Mouse (Mus musculus) cortical plate, adult 2 months (tissue): ENCODE data around the gene Spsb3.

Experiments used
- CTCF ChIP-seq: fragments of 200-500 bp; IDR thresholded peaks from 2 replicates; pipeline ENCODE4 v1.5.1; 2011; ENCODE audit warnings: mild to moderate bottlenecking, control low read depth, low read length; ENCODE audit not compliant: insufficient read depth; ENCODE audit errors: extremely low read depth
- POLR2A ChIP-seq: fragments of 200-500 bp; IDR thresholded peaks from 2 replicates; pipeline ENCODE4 v1.6.1; 2011; ENCODE audit warnings: mild to moderate bottlenecking, low read length, control low read depth; ENCODE audit not compliant: insufficient read depth; ENCODE audit errors: extremely low read depth

DNA sequence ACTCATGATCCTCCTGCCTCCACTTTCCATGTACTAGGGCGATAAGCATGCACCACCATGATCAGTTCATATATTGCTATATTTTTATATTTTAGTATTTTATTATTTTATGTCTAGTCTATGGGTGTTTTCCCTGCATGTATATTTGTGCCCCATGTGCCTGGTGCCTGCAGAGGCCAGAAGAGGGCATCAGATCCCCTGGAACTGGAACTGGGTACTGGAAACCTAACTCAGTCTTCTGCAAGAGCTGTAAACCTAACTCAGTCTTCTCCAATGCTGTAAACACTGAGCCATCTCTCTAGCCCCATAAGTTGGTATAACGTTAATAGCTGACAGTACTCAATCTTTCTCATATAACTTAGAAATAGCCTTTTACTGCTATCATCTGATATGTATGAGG lies 43.8 kb upstream of the Spsb3 start:
- TF ChIP-seq CTCF (no peak), POLR2A (no peak)
